Mouse (Mus musculus): Measurements from ENCODE around the gene Mettl24. TPM values are rescaled to one million over a fixed set of nuclear protein-coding genes. Genes with fewer than 3 reads are reported as not detected.
"Not testable (repeated sequence)": the region's sequence is repeated elsewhere in the genome, so short reads cannot be mapped to it uniquely, and the experiment has no call there.

Mettl24 gene
- total RNA-seq, 2 experiments from 2014 or later: 0.46 to 0.86 TPM

DNA sequence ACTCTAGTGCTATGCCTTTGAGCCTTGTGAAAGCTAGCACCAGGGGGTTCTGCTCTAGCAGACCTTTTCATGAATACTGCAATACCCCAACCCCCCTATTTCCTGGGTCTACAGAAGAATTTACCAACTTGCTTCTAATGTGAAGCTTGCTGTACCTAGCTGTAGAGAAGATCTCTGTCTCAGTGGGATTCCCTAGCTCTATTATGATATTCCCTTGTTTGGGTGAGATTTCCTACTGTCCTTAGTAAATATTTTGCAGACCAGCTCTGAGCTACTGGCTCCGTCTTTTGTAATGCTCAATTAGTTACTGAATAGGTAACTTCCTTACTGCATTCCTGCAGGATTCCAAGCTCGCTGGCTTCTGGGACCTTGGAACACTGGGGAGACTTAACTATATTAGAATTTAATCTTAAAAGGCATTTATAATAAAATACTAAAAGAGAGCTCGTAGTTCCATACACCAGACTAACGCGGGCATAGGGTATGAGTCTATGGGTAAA, 126.4 kb downstream of the Mettl24 start:
- not testable (repeated sequence) for DNase-seq

GRCm38 (mm10) chr10:40813627-40814026, 130.5 kb downstream of the Mettl24 start:
- DNase-seq: no peak

DNA sequence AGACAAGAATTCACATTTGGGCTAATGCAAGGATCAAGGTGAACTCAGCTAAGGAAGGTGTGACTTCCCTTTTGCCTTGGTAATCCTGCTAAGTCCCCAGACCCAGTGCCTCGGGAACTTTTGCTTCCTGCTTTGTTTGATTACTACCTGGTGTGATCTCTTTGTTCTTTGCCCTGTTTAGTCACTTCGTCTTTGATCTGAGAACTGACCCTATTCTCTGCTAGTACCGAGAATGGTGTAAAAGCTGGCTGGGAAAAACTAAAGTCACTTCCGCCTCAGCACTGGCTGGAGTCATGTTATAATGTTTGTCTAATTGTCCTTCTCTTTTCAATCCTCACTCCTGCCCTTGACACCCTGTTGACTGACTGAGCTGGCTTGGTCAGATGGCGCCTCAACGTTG, 133.4 kb downstream of the Mettl24 start:
- DNase-seq: no peak

GRCm38 (mm10) chr10:40825952-40826351, 142.9 kb downstream of the Mettl24 start:
- DNase-seq: no peak

GRCm38 (mm10) chr10:40827706-40828105, 144.6 kb downstream of the Mettl24 start:
- DNase-seq: no peak

- no peak for DNase-seq
Observed at GRCm38 (mm10) chr10:40830312-40830711, 147.2 kb downstream of the Mettl24 start.

- DNase-seq: no peak
Observed at GRCm38 (mm10) chr10:40831267-40831666, 148.2 kb downstream of the Mettl24 start.

DNA sequence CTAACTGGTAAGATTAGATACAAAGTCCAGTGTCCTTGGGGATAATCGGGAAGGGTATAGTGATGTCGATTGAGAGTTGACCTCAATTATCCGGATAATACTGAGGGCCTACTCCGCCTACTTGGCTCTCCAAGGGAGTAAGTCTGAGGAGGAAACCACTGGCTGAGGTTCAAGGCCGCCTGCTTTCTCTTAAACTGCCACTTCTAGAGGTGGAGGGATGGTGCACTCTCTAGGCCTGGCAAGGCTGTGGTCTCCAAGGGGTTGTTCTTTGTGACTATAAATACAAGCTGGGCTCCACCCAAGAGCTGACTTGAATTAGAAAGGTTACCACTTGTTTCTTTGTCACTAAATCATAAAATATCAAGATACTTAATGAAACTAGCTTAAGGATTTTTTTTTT, 157.0 kb downstream of the Mettl24 start:
- no peak for DNase-seq

DNA sequence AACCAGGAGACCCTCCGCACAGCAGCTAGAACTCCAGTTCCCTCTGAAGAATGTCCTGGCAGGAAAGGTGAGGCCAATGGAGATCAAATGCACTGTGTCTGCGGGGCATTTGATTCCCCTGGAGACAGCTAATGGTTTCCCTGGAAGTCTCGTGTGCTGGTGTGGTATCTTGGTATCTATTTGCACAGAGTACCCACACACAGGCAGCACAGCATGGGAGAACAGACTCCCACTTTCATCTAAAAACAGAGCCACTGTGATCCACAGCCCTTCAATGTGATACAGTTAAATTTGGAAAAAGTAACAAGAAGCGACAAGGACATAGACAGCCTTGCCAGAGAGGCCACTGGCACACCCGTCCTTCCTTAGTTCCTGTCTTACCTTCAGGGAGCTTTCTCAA, 160.8 kb downstream of the Mettl24 start:
- DNase-seq: no peak

GRCm38 (mm10) chr10:40844546-40844945, 161.5 kb downstream of the Mettl24 start:
- DNase-seq: no peak

GRCm38 (mm10) chr10:40845626-40846025, 162.5 kb downstream of the Mettl24 start:
- no peak for DNase-seq

DNA sequence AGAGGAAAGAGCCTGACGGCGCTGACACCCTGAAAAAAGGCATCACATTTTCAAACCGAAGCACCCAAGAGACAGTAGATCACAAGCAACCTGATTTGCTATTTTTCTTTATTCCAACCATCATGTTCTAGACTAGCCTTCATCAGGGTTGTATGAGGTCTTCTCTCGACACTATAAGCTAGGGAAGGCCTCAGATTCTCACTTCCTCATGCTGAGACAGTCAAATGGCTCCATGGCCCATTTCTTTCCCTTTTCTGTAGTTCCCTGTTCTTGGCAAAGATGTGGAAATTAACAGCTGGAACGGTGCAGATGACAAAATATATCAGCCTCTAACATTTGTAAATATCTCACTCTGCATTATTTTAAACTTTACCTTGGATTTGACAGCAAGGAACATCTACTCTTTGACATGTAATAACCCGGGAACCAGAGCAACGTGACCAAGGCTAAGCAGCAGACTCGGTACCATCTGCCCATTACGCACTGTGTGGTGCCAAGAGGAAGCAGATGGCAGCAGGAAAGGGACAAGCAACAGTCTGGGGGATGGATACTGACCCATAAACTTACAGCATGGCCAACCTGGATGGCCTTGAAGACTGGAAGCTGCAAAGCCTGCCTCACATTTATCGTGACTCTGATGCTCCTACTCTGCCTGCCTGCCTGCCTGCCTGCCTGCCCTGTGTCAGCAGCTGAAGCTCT, 164.2 kb downstream of the Mettl24 start:
- no peak for DNase-seq

- no peak for DNase-seq
Observed at GRCm38 (mm10) chr10:40850644-40851043, 167.6 kb downstream of the Mettl24 start.

GRCm38 (mm10) chr10:40851138-40851537, 168.1 kb downstream of the Mettl24 start:
- no peak for DNase-seq

DNA sequence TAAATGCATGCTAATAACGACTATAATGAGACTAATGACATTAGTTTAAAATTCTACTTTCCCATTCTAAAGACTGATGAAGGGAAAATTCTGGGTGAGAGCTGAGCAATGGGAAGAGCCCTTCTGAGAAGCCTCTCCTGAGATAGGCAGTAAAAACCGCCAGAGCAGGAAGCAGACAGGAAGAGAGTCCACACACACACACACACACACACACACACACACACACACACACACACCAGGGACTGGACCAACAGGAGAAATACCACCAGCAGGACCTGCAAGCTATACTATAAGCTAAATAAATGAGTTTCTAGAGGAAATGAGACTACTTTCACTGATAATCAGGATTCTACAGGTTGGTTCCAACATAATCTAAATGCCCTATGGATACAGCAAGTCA, 172.5 kb downstream of the Mettl24 start:
- DNase-seq: no peak

GRCm38 (mm10) chr10:40856703-40857102, 173.6 kb downstream of the Mettl24 start:
- no peak for DNase-seq

DNA sequence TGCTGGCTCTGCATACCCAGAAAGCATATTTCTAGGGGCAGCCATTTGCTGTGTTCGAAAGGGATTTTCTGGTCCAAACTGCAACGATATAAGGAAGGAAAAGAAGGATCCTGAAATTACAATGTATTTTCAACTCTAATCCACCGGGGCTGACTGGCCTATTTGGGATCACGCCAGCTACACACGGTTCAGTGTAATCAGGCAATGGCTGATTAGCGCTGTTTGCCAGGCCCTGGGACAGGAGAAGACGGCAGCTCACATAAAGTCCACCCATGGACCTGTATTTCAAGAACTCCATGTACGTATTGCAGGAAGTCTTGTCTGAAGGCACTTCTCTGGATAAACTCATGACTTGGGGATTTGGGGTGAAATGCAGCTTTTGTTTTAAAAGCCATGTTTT, 174.5 kb downstream of the Mettl24 start:
- DNase-seq: no peak

Other genes with a start within 250 kb of the Mettl24 start
- not detected for gene Slc22a16, start 112.9 kb upstream of the Mettl24 start, total RNA-seq (2021)
- 10 to 100 TPM; 24.1 to 25.4 TPM for gene Ddo, start 53.3 kb upstream of the Mettl24 start, total RNA-seq (2021)
- gene Cdc40, start 200.0 kb downstream of the Mettl24 start, total RNA-seq (2021): 1 to 10 TPM; 6.4 to 6.5 TPM
- gene Wasf1, start 200.2 kb downstream of the Mettl24 start, total RNA-seq (2021): under 1 TPM; 0.54 to 0.84 TPM

All from gastrocnemius, postnatal 25 days (tissue).